Mouse (Mus musculus) forebrain, embryonic 16.5 days (tissue): ENCODE results near the gene Slc17a4. TPM values are rescaled to one million over a fixed set of nuclear protein-coding genes. Genes with fewer than 3 reads are reported as not detected.
A peak's percentile ranks its signal among the peaks of the same experiment; 100 is the strongest.

ENCODE experiments used
- ATAC-seq: fragments of 200-750 bp; cut with Nextera tagmentation; 2 replicates; pipeline ENCODE4 v1.8.0; 2017; ENCODE audit warnings: mild to moderate bottlenecking, moderate library complexity
- H3K27ac ChIP-seq: fragments of 300-500 bp; sonication (generic); 2 replicates; pipeline ENCODE4 v1.5.1; 2014; ENCODE audit warnings: low read length, control low read depth
- H3K27me3 ChIP-seq: fragments of 300-500 bp; sonication (generic); replicated peaks from 2 replicates; pipeline ENCODE4 v1.6.1; 2014; ENCODE audit warnings: low read length; ENCODE audit not compliant: control insufficient read depth, insufficient read depth
- H3K36me3 ChIP-seq: fragments of 300-500 bp; sonication (generic); 2 replicates; pipeline ENCODE4 v1.6.1; 2014; ENCODE audit not compliant: control insufficient read depth, insufficient read depth
- H3K4me1 ChIP-seq: fragments of 300-500 bp; sonication (generic); replicated peaks from 2 replicates; pipeline ENCODE4 v1.6.1; 2014; ENCODE audit warnings: low read length; ENCODE audit not compliant: control insufficient read depth, insufficient read depth
- H3K4me2 ChIP-seq: fragments of 300-500 bp; sonication (generic); 2 replicates; pipeline ENCODE4 v1.6.1; 2014; ENCODE audit warnings: mild to moderate bottlenecking, low read length, control low read depth
- H3K4me3 ChIP-seq: fragments of 300-500 bp; sonication (generic); replicated peaks from 2 replicates; pipeline ENCODE4 v1.5.1; 2014; ENCODE audit warnings: mild to moderate bottlenecking, low read length, control low read depth
- H3K9ac ChIP-seq: fragments of 300-500 bp; sonication (generic); replicated peaks from 2 replicates; pipeline ENCODE4 v1.6.1; 2014; ENCODE audit warnings: low read depth, low read length, control low read depth
- H3K9me3 ChIP-seq: fragments of 300-500 bp; sonication (generic); 2 replicates; pipeline ENCODE4 v1.6.1; 2016; ENCODE audit warnings: low read length; ENCODE audit not compliant: control insufficient read depth
- WGBS: fragments of 180-500 bp; shearing (Covaris S2); extraction: QIAGEN DNeasy Blood & Tissue Kit; methylation state at CpG from one replicate; pipeline ENCODE4 v1.1.7; 2014; 5-methylcytosine and 5-hydroxymethylcytosine counted together
- polyA plus RNA-seq: library from polyadenylated mRNA; unstranded; fragments of >200 nt; fragmentation: Nextera tagmentation; extraction: Ambion mirVana; gene quantifications from 2 replicates; pipeline ENCODE4 v1.2.1, GENCODE M21; 2015

Gene Slc17a4
- polyA plus RNA-seq, 1 experiment from 2014 or later = not detected

DNA sequence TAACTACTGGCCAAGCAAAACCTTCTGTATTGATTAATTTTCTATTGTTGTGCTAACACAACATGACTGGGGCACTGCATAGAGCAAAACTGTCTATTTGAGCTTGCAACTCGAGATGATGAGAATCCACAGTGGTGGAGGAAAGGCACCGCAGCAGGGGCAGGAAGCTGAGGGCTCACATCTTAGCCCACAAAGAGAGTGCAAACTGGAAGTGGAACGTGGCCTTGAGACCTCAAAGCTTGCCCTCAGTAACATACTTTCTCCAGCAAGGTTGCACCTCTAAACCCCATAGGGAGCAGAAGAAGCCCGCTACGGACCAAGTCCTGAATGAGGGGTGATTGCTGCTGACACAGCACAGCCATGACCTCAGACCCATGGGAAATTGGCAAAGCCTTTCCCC is 4.7 kb downstream of the Slc17a4 start:
- no peaks in the 10 kb centered on the region for H3K4me1 ChIP-seq
- no peak for ATAC-seq
- H3K4me3 ChIP-seq = no peak overlapping the region

GRCm38 (mm10) chr13:23906906-23907305 is 7.9 kb downstream of the Slc17a4 start:
- H3K4me3 ChIP-seq = no peak overlapping the region
- H3K4me1 ChIP-seq = no peaks in the 10 kb centered on the region
- no peak for ATAC-seq
- 94% methylated on average over 5 of the region's 5 CpGs for WGBS
- H3K9ac ChIP-seq = no peak overlapping the region
- no peaks in the 10 kb centered on the region for H3K36me3 ChIP-seq
- no peaks in the 10 kb centered on the region for H3K9me3 ChIP-seq
- no peak overlapping the region for H3K4me2 ChIP-seq
- H3K27ac ChIP-seq = no peak overlapping the region
- H3K27me3 ChIP-seq = no peaks in the 10 kb centered on the region

More for the DNA sequence above, 4.7 kb downstream of the Slc17a4 start:
- WGBS = 86% methylated on average over 5 of the region's 5 CpGs
- Histone ChIP-seq H3K27ac (no peak overlapping the region), H3K36me3 (no peaks in the 10 kb centered on the region), H3K9me3 (no peaks in the 10 kb centered on the region), H3K27me3 (no peaks in the 10 kb centered on the region), H3K9ac (no peak overlapping the region), H3K4me2 (no peak overlapping the region)

GRCm38 (mm10) chr13:23898242-23898641 is 16.6 kb downstream of the Slc17a4 start:
- no peak overlapping the region for H3K4me2 ChIP-seq
- ATAC-seq = no peak
- H3K9me3 ChIP-seq = no peaks in the 10 kb centered on the region
- H3K27me3 ChIP-seq = no peaks in the 10 kb centered on the region
- no peak overlapping the region for H3K9ac ChIP-seq
- H3K27ac ChIP-seq = no peak overlapping the region
- 41% methylated on average over 6 of the region's 6 CpGs for WGBS
- H3K4me1 ChIP-seq = no peaks in the 10 kb centered on the region
- no peak overlapping the region for H3K4me3 ChIP-seq
- H3K36me3 ChIP-seq = no peaks in the 10 kb centered on the region

DNA sequence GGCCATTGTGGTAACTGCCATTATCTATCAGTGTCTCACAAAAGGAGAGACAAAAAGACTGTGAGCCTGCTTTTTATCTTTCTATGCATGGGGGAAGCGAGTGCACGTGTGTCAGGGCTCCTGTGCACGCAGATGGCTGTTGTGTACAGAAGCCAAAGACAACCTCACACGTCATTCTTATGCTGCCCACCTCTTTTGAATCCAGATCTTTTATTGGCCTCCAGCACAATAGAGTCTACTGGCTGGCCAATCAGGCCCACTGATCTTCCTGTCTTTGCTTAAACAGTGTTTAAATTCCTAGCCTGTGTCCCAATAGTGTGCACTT is 21.6 kb downstream of the Slc17a4 start:
- 0 out of 2 replicates have a peak, but pooled peaks cover 2% of the 10 kb centered on the region for H3K4me1 ChIP-seq
- H3K27me3 ChIP-seq = no peaks in the 10 kb centered on the region
- H3K4me3 ChIP-seq = no peak overlapping the region
- H3K9ac ChIP-seq = no peak overlapping the region
- 17% methylated on average over 4 of the region's 4 CpGs for WGBS
- no peak overlapping the region for H3K4me2 ChIP-seq
- no peaks in the 10 kb centered on the region for H3K36me3 ChIP-seq
- H3K9me3 ChIP-seq = no peaks in the 10 kb centered on the region
- ATAC-seq = peak; percentile 64; the same call in 1 of the 2 replicates
- no peak overlapping the region for H3K27ac ChIP-seq

DNA sequence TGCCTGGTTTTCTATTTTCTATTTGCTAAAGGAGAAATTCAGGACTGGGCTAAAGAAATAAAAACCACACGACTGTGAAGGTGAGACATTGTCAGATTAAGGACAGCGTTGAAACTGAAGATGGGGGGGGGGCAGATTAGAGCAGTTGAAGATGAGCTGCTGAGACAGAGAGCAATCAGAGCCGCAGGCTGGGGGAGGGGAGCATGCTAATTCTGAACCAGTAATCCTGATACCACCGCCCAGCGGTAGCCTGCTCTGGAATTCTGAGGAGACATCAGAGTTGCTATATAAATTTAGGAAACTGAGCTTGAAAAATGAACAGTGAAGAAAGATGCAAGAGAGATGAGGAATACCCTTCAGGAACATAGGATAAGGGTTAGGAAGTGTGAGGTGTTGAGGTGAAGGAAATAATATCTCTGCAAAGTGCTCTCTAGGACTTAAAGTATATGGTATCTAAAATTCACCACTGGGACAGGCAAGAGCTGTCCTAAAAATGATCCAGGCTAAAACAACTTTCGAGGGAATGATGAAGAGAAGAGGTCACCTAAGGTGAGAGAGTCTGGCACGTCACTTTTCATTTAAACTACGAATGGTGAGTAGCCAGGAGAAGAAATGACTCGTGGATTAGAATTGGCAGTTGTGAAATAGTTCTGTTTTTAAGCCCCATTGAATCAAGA is 22.1 kb downstream of the Slc17a4 start:
- Histone ChIP-seq H3K27me3 (no peaks in the 10 kb centered on the region), H3K9me3 (no peaks in the 10 kb centered on the region), H3K4me3 (no peak overlapping the region), H3K27ac (no peak overlapping the region), H3K9ac (no peak overlapping the region), H3K4me2 (no peak overlapping the region), H3K4me1 (0 out of 2 replicates have a peak, but pooled peaks cover 2% of the 10 kb centered on the region), H3K36me3 (no peaks in the 10 kb centered on the region)
- ATAC-seq = no peak
- WGBS = 12% methylated on average over 9 of the region's 9 CpGs

GRCm38 (mm10) chr13:23889011-23889605 is 25.7 kb downstream of the Slc17a4 start:
- Histone ChIP-seq H3K27ac (no peak overlapping the region), H3K36me3 (no peaks in the 10 kb centered on the region), H3K4me1 (0 out of 2 replicates have a peak, but pooled peaks cover 2% of the 10 kb centered on the region), H3K9ac (no peak overlapping the region), H3K27me3 (no peaks in the 10 kb centered on the region), H3K4me2 (no peak overlapping the region), H3K9me3 (no peaks in the 10 kb centered on the region), H3K4me3 (no peak overlapping the region)
- WGBS = 79% methylated on average over 6 of the region's 6 CpGs
- no peak for ATAC-seq

DNA sequence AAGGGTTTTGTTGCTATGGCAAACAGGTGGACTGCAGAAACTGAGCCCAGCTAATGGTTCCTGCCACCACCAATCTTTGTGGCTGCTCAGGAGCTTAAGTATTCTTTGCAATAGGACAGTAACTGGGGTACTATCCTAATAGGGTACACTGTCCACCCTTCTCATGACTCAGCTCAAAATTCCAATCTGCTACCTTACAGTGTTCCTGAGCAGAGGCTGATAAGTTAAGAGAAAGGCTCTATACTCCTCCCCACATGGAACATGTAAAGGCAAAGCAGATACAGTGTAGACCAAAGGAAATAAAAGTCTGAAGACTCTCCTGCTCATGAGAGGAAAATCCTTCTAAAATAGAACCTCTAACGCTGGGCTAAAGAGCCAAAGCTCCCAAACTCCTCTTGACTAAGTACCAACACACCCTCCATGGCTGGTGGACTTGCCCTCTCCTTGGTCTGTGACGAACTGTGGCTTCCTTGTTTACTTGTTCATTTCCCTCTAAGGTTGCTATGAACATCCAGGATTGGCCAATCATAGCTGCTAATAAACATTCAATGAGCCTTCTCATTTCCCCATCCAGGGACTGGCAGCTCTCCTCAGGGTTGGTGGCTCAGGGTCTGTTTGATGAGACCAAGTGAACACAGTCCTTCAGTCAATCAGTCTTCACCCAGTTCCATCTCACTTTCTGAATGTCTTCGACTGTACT is 27.6 kb downstream of the Slc17a4 start:
- H3K9me3 ChIP-seq = no peaks in the 10 kb centered on the region
- no peaks in the 10 kb centered on the region for H3K27me3 ChIP-seq
- H3K27ac ChIP-seq = no peak overlapping the region
- H3K4me1 ChIP-seq = no peaks in the 10 kb centered on the region
- no peak overlapping the region for H3K4me2 ChIP-seq
- no peak for ATAC-seq
- no peak overlapping the region for H3K9ac ChIP-seq
- H3K36me3 ChIP-seq = no peaks in the 10 kb centered on the region
- WGBS = 78% methylated on average over 3 of the region's 3 CpGs
- no peak overlapping the region for H3K4me3 ChIP-seq

GRCm38 (mm10) chr13:23885540-23885939 is 29.3 kb downstream of the Slc17a4 start:
- Histone ChIP-seq H3K4me3 (no peak overlapping the region), H3K4me1 (no peaks in the 10 kb centered on the region), H3K27me3 (no peaks in the 10 kb centered on the region), H3K4me2 (no peak overlapping the region), H3K9me3 (no peaks in the 10 kb centered on the region), H3K27ac (no peak overlapping the region), H3K9ac (no peak overlapping the region), H3K36me3 (no peaks in the 10 kb centered on the region)
- ATAC-seq = peak; percentile 57; the same call in 1 of the 2 replicates
- 32% methylated on average over 2 of the region's 2 CpGs for WGBS

DNA sequence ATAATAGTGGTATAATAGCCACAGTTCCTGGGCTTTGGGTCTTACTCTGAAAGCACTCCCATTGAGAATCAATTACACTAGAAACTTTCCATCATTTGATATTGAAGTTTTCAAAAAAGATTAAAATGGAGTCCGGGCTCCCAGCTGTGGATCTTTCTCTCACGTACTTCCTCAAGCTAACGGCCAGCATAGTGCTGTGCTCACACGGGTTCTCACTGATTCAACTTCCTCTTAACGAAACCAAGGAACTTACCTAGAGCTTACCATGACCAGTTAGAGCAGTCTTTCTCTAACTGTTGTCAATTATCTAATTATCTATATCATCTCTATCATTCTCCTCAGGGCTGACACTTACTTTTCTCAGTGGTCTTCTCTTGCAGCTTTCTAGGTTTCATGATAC is 35.2 kb downstream of the Slc17a4 start:
- ATAC-seq = no peak
- Histone ChIP-seq H3K4me1 (no peaks in the 10 kb centered on the region), H3K27ac (no peak overlapping the region), H3K27me3 (no peaks in the 10 kb centered on the region), H3K4me3 (no peak overlapping the region), H3K4me2 (no peak overlapping the region), H3K36me3 (no peaks in the 10 kb centered on the region), H3K9ac (no peak overlapping the region), H3K9me3 (no peaks in the 10 kb centered on the region)
- WGBS = 80% methylated on average over 5 of the region's 5 CpGs
